Mouse (Mus musculus) olfactory bulb, adult 2 months (tissue): ENCODE measurements around the gene Tenm2.

Source experiments
- CTCF ChIP-seq: fragments of 200-500 bp; IDR thresholded peaks from 2 replicates; pipeline ENCODE4 v1.5.1; 2012; ENCODE audit warnings: low read depth, mild to moderate bottlenecking, low read length, moderate library complexity; ENCODE audit not compliant: insufficient read depth
- POLR2A ChIP-seq: fragments of 200-500 bp; IDR thresholded peaks from 2 replicates; pipeline ENCODE4 v1.6.1; 2012; ENCODE audit warnings: mild to moderate bottlenecking, low read depth, low read length, moderate library complexity; ENCODE audit not compliant: insufficient read depth

DNA sequence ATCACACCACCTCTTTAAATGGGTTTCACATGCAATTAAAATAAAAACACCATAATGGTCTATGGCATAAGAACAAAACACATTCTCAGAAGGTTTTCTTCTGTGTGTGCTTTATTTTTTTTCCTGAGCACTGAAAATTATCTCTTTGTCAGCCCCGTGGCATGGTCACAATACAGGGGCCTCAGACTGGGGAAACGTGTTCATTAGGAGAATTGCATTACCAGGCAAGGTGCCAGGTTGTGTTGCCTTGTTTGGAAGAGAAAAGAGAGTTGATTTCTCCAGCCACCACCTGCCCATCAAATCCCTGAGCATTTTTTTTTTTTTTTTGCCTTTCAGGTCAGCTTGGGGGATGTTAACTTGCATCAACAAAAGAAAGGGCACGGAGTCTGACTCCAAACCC is 631.5 kb downstream of the Tenm2 start:
- TF ChIP-seq CTCF, result no peak
- TF ChIP-seq POLR2A, result no peak
